Mouse (Mus musculus) embryo, embryonic 11.5 days (tissue): Measurements from ENCODE around the gene Usp40.
"Not testable (repeated sequence)": the region's sequence is repeated elsewhere in the genome, so short reads cannot be mapped to it uniquely, and the experiment has no call there.

Experiments
- DNase-seq: peaks from one replicate; pipeline ENCODE4 v3.0.0-alpha.2; 2012; ENCODE audit warnings: low read depth, low spot score

The Usp40 gene

GRCm38 (mm10) chr1:88008211-88008697 is at the start of gene Usp40:
TSS of gene Usp40 (minus strand) at chr1:88008551.
- peak; percentile 75 for DNase-seq

DNA sequence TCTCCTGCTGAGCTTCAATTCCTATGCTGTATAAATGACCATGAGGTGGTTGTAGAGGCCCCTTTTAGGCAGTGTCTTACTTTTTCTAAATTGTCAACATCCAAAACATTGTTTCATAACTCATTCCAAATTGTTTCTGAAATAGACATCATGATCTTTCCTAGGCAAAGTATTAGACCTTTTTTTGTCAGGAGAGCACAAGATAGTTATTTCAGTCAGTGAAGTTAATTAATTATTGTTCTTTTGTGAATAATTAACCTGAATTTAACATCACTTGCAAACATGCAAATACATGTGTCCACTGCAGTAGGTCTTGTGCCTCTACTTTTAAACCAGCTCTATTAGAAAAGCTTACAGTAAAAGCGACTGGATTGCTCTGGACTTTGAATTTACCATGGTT is 46.7 kb upstream of the Usp40 start, which contains the start of gene Ugt1a10:
Gene Ugt1a10, plus strand, starts transcription at position 301 of the 400 bp plus-strand sequence.
- DNase-seq: no peak

- DNase-seq: not testable (repeated sequence)
These were observed 39.1 kb upstream of the Usp40 start for GRCm38 (mm10) chr1:88047408-88047807.

DNA sequence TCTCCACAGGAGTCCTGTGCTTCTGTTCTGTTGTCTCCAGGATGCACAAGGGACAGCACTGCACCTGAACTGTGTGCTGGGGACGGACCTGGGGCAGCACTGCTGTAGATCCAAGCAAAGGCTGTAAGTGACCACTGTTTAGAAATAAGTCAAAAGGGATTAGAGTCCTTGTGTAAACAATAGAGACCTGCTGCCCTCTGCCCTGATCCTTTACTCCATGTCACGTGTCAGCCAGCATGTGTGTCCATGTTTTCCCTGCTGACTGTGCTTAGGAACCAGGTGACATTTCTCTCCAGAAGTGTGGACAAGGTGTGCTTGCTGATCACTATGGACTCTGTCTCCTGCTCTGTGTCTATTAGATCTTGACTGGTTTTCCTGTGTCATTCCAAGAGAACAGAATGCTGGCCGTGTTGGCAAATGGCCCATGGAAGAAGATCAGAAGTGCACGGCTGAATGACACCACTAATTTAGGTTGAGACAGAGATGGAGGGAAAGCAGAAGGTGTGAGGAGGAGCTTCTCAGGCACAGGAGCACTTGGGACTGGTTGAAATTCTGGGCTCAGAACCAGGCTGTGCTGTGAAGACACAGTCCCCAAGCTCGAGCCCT is 36.6 kb upstream of the Usp40 start:
- not testable (repeated sequence) for DNase-seq

GRCm38 (mm10) chr1:88043044-88043443 is 34.7 kb upstream of the Usp40 start:
- not testable (repeated sequence) for DNase-seq

- DNase-seq: not testable (repeated sequence)
These were observed 16.9 kb upstream of the Usp40 start for GRCm38 (mm10) chr1:88025244-88025643.

GRCm38 (mm10) chr1:88015371-88015770 is 7.0 kb upstream of the Usp40 start:
- no peak for DNase-seq

DNA sequence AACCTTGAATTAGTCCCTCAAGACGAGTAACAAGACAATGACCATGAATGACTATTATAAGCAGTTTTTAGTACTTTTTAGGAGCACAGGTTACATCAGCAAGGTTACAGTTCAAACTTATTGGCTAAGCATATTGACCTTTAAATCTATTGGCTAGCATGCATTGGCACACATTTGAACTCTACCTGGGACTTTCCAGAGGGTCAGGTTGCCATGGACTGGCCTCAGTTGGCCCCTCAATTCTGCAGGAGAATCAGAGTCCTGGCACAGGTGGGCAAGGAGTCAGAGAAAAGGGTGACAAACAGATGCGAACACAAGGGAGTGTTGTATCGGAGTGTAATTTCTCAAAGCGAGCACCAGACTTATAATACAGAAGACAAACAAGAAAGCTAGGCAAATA is 6.3 kb upstream of the Usp40 start:
- no peak for DNase-seq

DNA sequence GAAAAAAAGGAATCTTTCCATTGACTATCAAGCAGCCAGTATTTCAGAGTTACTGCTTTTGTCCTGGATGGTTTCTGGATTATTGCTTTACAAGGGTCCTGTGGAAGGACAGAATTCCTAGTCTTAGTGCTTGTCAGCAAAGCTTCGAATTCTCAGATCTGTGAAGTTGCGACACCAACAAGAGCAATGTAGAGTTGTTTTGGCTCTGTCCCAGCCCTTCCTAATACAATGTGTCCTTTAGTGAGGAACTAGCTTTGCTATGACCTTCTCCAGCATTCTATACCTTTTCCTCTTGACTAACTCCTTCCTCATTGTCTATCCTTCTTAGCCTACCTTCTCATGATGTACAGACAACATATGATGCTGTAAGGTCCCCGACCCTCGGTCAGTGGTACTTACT is 5.8 kb upstream of the Usp40 start:
- DNase-seq: no peak

DNA sequence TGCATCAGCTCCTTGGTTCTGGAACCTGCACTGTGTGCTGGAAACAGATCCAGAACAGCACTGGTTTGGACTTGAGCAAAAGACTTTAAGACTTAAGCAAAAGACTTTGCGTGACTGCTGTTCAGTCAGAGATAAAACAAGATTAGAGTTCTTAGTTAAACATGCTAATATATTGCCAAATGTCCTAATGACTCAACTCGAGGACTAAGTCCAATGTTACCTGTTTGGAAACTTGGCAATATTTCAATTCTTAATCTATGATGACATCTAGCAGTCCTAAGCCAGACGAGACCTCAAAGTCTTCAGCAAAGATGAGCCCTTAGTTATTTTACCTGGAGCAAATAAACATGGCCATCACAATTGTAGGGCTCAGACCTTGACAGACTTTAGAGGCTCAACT is 5.4 kb upstream of the Usp40 start:
- no peak for DNase-seq

DNA sequence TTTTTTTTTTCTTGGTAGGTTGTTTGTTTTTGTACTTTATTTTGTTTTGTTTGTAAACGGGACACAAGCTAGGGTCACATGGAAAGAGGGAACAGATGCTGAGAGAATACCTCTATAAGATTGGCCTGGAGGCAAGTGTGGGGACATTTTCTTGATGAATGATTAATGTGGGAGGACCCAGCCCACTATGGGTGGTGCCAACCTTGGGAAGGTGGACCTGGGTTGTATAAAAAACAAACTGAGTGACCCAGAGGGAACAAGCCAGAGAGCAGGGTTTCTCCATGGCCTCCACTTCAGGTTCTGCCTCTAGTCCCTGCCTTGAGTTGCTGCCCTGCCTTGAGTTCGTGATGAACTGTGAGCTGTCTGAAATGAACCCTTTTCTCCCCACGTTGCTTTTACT is 1.2 kb upstream of the Usp40 start:
- no peak for DNase-seq

GRCm38 (mm10) chr1:88008735-88009134 is 384 bp upstream of the Usp40 start:
- DNase-seq: no peak

DNA sequence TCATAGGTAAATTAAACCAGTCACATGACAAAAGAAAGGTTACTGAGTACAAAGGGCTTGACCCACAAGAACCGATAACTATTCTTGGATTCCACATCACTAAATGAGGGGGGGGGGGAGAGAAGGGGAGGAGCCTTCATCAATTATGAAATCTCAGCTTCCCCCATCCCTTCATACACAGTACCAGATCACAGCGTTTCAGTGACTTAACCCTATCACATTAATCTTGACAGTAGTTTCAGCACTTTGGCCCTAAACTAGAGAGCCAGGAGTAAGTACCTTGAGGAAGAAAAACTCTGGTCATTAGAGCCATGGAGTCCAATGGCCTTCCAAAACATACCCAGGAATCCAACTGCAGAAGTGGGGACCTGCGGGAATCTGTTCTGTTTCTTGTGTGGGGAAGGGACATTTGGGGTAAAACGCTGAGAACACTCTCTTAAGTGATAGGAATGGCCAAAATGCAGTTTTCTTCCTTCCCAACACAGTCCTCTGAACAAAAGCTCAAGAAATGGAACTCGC is 600 bp downstream of the Usp40 start:
- no peak for DNase-seq

DNA sequence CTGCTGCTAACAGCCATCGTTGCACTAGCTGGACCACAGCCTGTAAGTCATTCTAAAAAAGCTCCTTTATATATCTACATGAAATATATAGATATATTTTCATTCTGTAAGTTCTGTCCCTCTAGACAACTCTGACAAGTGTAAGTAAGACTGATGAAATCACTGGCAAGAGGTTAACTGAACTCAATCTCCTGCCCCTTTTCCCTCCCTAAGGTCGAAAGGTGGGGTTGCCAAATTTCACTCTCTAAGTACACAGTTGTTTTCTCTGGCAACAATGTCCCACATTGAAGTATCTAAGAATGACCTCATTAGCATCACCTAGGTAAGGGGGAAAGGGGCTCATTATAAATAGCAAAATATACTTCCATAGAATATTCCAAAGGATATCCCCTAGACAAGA is 15.6 kb downstream of the Usp40 start:
- no peak for DNase-seq

DNA sequence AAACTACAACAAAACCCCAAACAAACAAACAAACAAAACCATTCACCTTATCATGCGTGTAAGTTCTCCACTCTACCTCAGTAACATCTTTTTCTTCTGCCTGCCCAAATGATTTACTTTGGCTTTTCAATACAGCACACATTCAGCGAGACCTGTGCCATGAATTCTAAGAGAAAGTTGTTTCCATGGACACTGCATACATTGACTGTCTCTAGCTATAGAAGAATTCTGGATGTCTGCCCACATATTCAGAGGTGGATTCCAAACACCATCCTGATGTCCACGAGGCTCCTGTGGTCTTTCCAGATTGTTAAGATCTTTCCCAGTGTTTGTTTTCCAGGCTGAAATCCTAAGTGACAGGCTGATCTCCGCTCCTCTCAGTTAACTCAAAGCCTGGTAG is 26.1 kb downstream of the Usp40 start:
- DNase-seq: no peak

- DNase-seq: no peak
These were observed 38.0 kb downstream of the Usp40 start for GRCm38 (mm10) chr1:87970381-87970780.

GRCm38 (mm10) chr1:87961459-87962167 is 46.7 kb downstream of the Usp40 start:
- peak; percentile 8 for DNase-seq

DNA sequence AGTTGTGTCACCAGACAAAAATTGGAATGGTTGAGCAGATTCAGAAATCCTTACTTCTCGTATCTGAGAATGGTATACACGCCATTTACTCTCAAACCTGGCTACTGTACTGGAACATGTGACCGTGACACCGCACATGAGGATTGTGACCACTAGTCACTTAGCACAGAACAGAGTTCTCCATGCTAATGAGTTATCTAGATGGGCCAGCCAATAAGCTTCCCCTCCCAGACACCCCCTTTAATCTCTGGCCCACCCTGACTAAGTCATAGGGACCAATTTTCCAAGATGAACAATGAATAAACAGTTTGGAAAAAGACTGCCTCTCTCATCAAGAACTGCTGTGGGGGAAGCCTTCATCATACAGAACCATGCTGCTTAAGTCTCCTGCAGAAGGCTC is 47.6 kb downstream of the Usp40 start:
- DNase-seq: no peak

GRCm38 (mm10) chr1:87959998-87960431 is 48.3 kb downstream of the Usp40 start:
- DNase-seq: no peak

DNA sequence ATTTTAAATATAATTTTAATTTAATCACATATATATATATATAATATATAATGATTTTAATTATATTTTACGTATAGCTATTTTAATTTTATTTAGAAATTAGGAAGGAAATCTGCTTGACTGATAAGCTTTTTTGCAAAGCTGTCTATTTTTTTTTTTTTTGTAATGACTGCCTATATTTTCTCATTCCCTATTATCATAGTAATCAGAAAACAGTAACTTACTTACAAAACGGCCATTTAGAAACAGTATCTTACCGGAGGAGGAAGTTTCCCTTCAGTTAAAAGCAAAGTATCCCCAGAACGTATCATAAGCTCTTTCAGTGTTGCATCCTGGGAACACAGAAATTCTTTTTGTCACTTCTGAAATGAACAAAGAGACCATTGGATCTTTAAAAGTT is 48.8 kb downstream of the Usp40 start:
- DNase-seq: no peak

- no peak for DNase-seq
These were observed 49.4 kb downstream of the Usp40 start for GRCm38 (mm10) chr1:87958931-87959330.

GRCm38 (mm10) chr1:87953073-87953472 is 55.3 kb downstream of the Usp40 start:
- DNase-seq: no peak

- no peak for DNase-seq
These were observed 56.7 kb downstream of the Usp40 start for GRCm38 (mm10) chr1:87951641-87952040.
